Mouse (Mus musculus) heart, adult 2 months (tissue): ENCODE results near the gene Rnf39.

Source experiments
- CTCF ChIP-seq: fragments of 200-600 bp; IDR thresholded peaks from 2 replicates; pipeline ENCODE4 v1.8.1; 2022; ENCODE audit warnings: antibody characterized with exemption, mild to moderate bottlenecking, moderate library complexity
- EP300 ChIP-seq: fragments of 200-500 bp; IDR thresholded peaks from 2 replicates; pipeline ENCODE4 v1.6.1; 2011; ENCODE audit warnings: low read depth, low read length, control low read depth; ENCODE audit not compliant: insufficient read depth
- POLR2A ChIP-seq: fragments of 200-500 bp; IDR thresholded peaks from 2 replicates; pipeline ENCODE4 v1.6.1; 2011; ENCODE audit warnings: mild to moderate bottlenecking, low read depth, low read length, control low read depth; ENCODE audit not compliant: insufficient read depth

DNA sequence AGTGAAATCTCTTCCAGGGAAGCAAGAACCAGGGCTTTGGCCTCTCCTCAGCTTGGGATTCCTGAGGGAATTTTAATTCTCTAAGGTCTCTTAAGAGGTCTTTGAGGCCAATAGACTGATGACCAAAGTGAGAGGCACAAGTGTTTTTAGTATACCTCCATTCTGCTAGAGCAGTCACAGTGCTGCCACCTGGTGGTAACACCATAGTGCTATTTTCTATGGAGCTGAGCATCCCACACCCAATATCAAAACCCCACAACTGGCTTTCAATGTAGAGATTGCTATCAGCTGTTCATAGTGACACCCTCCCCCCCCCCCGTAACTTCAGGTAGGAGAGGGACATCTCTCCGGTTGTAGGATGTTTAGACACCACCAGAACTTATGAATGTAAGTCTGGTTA lies 28.6 kb upstream of the Rnf39 start:
- TF ChIP-seq EP300 (no peak), CTCF (peak; percentile 91), POLR2A (no peak)
